Mouse (Mus musculus) small intestine, adult 2 months (tissue): ENCODE results near the gene Tarsl2.

ENCODE experiments used
- CTCF ChIP-seq: fragments of 200-500 bp; IDR thresholded peaks from 2 replicates; pipeline ENCODE4 v1.5.1; 2012; ENCODE audit warnings: low read depth, mild to moderate bottlenecking, control low read depth, inconsistent platforms, low read length, moderate library complexity, mixed read lengths; ENCODE audit not compliant: insufficient replicate concordance, insufficient read length; ENCODE audit errors: extremely low read depth
- POLR2A ChIP-seq: fragments of 200-500 bp; IDR thresholded peaks from 2 replicates; pipeline ENCODE4 v1.6.1; 2012; ENCODE audit warnings: low read depth, mild to moderate bottlenecking, control low read depth, inconsistent platforms, low read length, moderate library complexity

DNA sequence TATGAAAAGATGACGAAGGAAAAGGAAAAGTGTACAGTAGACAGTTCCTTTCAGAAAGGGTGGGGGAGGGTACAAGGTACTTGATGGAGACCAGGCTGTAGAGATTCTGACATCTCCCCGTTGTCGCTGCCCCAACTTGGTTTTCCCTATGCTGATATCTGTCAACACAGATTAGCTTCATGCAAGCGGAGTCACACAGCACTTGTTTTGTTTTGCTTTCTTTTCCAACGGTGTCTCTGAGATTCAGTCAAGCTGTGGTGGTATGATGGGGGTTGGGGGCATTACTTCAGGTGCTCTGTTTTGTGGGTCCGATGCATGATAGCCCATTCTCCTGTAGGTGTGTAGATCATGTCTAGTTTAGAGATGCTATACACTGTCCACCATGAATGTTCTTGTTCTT is 22.8 kb downstream of the Tarsl2 start:
- TF ChIP-seq CTCF (no peak), POLR2A (no peak)
